Mouse (Mus musculus) erythroblast, embryonic 14.5 days (primary cell): Measurements from ENCODE around the gene Gns. TPM values are rescaled to one million over a fixed set of nuclear protein-coding genes. Genes with fewer than 3 reads are reported as not detected.

Experiments used
- H3K27me3 ChIP-seq: 2 replicates; pipeline ENCODE4 v1.6.1; 2012; ENCODE audit warnings: inconsistent platforms; ENCODE audit not compliant: control insufficient read depth
- H3K36me3 ChIP-seq: 2 replicates; pipeline ENCODE4 v1.6.1; 2012; ENCODE audit warnings: mild to moderate bottlenecking, inconsistent platforms; ENCODE audit not compliant: control insufficient read depth
- H3K4me1 ChIP-seq: 2 replicates; pipeline ENCODE4 v1.6.1; 2012; ENCODE audit warnings: inconsistent platforms; ENCODE audit not compliant: control insufficient read depth
- H3K4me3 ChIP-seq: replicated peaks from 2 replicates; pipeline ENCODE3; 2012; ENCODE audit warnings: moderate library complexity, mild to moderate bottlenecking, inconsistent platforms
- H3K9me3 ChIP-seq: 2 replicates; pipeline ENCODE4 v1.6.1; 2012; ENCODE audit warnings: low read length, inconsistent platforms, mixed read lengths; ENCODE audit not compliant: control insufficient read depth
- GATA1 ChIP-seq: IDR thresholded peaks from 2 replicates; pipeline ENCODE4 v1.6.1; 2012; ENCODE audit warnings: low read length, inconsistent platforms, mixed read lengths
- TAL1 ChIP-seq: IDR thresholded peaks from 3 replicates; pipeline ENCODE4 v1.6.1; 2012; ENCODE audit warnings: low read length, inconsistent platforms, mixed read lengths
- polyA plus RNA-seq: library from polyadenylated mRNA; stranded (reverse); fragments of >175 nt; gene quantifications from 2 replicates; pipeline ENCODE4 v1.2.3, GENCODE M21; 2012

Gene Gns
- 0.21 and 0.28 TPM in 2 replicates for polyA plus RNA-seq

GRCm38 (mm10) chr10:121364801-121365564 lies at the start of gene Gns:
Gene Gns, plus strand, starts transcription at chr10:121365090.
- no peaks in the 10 kb centered on the region for H3K27me3 ChIP-seq
- no peaks in the 10 kb centered on the region for H3K9me3 ChIP-seq
- H3K4me3 ChIP-seq, result peak within 1 kb of the TSS; percentile 71
- TF ChIP-seq GATA1, result no peak
- TF ChIP-seq TAL1, result no peak
- peaks cover 34% of the 10 kb centered on the region for H3K4me1 ChIP-seq
- H3K36me3 ChIP-seq, result peaks cover 9% of the 10 kb centered on the region

DNA sequence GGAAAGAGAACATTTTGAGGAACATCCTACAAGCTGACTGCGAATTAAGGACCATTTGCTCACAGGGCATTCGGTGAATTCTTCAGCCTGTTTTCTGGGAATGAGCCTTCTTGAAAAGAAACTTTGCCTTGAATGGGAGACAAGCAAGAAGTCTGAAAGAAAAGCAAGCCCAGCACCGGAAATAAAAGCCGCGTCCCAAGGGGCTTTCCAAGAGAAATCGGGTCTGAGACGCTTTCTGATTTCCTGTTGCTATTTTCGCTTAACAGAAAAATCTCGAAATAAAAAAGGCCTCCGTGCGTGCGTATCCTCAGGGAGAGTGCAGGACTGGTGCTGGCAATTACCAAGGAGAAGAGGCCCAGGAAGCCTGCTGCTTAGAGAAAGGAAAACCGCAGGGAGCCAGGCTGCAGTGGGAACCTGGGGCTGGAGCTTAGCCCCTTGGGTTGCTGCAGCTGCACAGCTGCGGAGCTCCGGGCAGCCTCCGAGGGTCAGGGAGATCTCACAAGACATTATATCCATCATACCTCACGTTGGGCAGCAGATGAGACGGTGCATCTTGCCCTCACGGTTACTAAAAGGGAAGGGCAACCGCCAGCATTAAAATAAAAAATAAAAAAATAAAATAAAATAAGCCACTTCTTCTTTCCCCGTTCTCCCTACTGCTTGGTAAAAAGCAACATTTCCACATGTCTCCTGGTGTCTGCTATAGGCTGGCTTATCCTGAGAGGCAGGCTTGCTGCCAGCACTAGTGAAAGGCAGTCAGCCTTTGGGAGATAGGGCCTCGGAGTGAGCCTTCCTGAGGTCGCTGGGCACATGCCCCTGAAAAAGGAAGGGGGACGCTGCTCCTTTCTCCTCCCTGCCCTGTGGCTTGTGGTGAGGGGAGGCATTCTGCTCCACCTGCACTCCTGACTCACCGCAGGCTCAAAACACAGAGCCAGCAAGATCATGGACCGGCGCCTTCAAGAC lies 49.3 kb upstream of the Gns start:
- H3K36me3 ChIP-seq, result no peaks in the 10 kb centered on the region
- H3K4me3 ChIP-seq, result no peak overlapping the region
- H3K9me3 ChIP-seq, result peaks cover 2% of the 10 kb centered on the region; the same call in 1 of the 2 replicates
- TF ChIP-seq TAL1 (no peak), GATA1 (no peak)
- no peaks in the 10 kb centered on the region; the same call in 1 of the 2 replicates for H3K4me1 ChIP-seq
- peaks cover 50% of the 10 kb centered on the region for H3K27me3 ChIP-seq

GRCm38 (mm10) chr10:121316361-121316760 lies 48.5 kb upstream of the Gns start:
- Histone ChIP-seq H3K4me3 (no peak overlapping the region), H3K4me1 (no peaks in the 10 kb centered on the region), H3K27me3 (peaks cover 42% of the 10 kb centered on the region), H3K9me3 (peaks cover 2% of the 10 kb centered on the region; the same call in 1 of the 2 replicates), H3K36me3 (no peaks in the 10 kb centered on the region)
- TF ChIP-seq TAL1 (no peak), GATA1 (no peak)

GRCm38 (mm10) chr10:121318397-121318950 lies 46.4 kb upstream of the Gns start:
- no peak for TF ChIP-seq TAL1
- TF ChIP-seq GATA1, result no peak
- no peaks in the 10 kb centered on the region for H3K36me3 ChIP-seq
- no peak overlapping the region for H3K4me3 ChIP-seq
- H3K4me1 ChIP-seq, result no peaks in the 10 kb centered on the region
- H3K9me3 ChIP-seq, result peaks cover 2% of the 10 kb centered on the region; the same call in 1 of the 2 replicates
- peaks cover 23% of the 10 kb centered on the region for H3K27me3 ChIP-seq

- Histone ChIP-seq H3K9me3 (peaks cover 2% of the 10 kb centered on the region; the same call in 1 of the 2 replicates), H3K36me3 (no peaks in the 10 kb centered on the region), H3K27me3 (no peaks in the 10 kb centered on the region), H3K4me1 (no peaks in the 10 kb centered on the region), H3K4me3 (no peak overlapping the region)
- TF ChIP-seq TAL1 (no peak), GATA1 (no peak)
Measured at GRCm38 (mm10) chr10:121323493-121323892, 41.4 kb upstream of the Gns start.

DNA sequence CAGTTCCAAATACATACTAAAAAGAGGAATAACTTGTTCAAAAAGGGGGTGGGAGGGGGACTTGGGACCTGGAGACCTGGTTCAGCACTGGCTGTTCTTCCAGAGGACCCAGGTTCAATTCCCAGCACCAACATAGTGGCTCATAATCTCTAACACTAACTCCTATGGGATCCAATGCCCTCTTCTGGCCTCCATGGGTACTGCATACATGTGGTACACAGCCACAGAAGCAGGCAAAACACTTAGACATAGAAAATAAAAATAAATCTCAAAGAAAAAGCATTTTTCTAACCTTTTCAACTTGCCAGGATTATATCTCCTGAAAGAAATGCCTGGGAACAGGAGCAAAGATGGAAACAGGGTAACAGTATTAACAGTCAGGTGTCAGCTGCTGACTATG lies 38.7 kb upstream of the Gns start:
- TF ChIP-seq TAL1 (no peak), GATA1 (no peak)
- H3K36me3 ChIP-seq, result no peaks in the 10 kb centered on the region
- H3K9me3 ChIP-seq, result no peaks in the 10 kb centered on the region
- H3K4me3 ChIP-seq, result no peak overlapping the region
- H3K4me1 ChIP-seq, result no peaks in the 10 kb centered on the region
- no peaks in the 10 kb centered on the region for H3K27me3 ChIP-seq

GRCm38 (mm10) chr10:121329586-121329985 lies 35.3 kb upstream of the Gns start:
- Histone ChIP-seq H3K9me3 (no peaks in the 10 kb centered on the region), H3K27me3 (no peaks in the 10 kb centered on the region), H3K4me3 (no peak overlapping the region), H3K4me1 (no peaks in the 10 kb centered on the region), H3K36me3 (no peaks in the 10 kb centered on the region)
- no peak for TF ChIP-seq TAL1
- TF ChIP-seq GATA1, result no peak

- Histone ChIP-seq H3K4me1 (no peaks in the 10 kb centered on the region), H3K36me3 (no peaks in the 10 kb centered on the region), H3K27me3 (no peaks in the 10 kb centered on the region), H3K9me3 (no peaks in the 10 kb centered on the region), H3K4me3 (no peak overlapping the region)
- no peak for TF ChIP-seq TAL1
- no peak for TF ChIP-seq GATA1
Measured at GRCm38 (mm10) chr10:121330940-121331339, 34.0 kb upstream of the Gns start.
